Mouse (Mus musculus): ENCODE measurements around the gene Tmem245. TPM values are rescaled to one million over a fixed set of nuclear protein-coding genes. Genes with fewer than 3 reads are reported as not detected.
"Not testable (repeated sequence)": the region's sequence is repeated elsewhere in the genome, so short reads cannot be mapped to it uniquely, and the experiment has no call there.

Tmem245 gene
- polyA plus RNA-seq, 1 experiment, result 20.5 TPM

GRCm38 (mm10) chr4:56880036-56880703, 67.1 kb downstream of the Tmem245 start:
- Histone ChIP-seq H3K4me1 (ENCODE audit: control insufficient read depth, insufficient read depth, low read length) (peaks cover 3% of the 10 kb centered on the region), H3K4me3 (replicated peaks; ENCODE audit: extremely low read depth, low read depth, low read length) (no peak overlapping the region)
- WGBS, result 64% methylated on average over 11 of the region's 11 CpGs
- DNase-seq, result no peak
- TF ChIP-seq POLR2A (IDR thresholded peaks at IDR 0.05; ENCODE audit: borderline replicate concordance, extremely low read depth, low read depth, low read length) (no peak), CTCF (IDR thresholded peaks at IDR 0.05; ENCODE audit: insufficient read depth, low read length) (no peak)

- TF ChIP-seq CTCF (IDR thresholded peaks at IDR 0.05; ENCODE audit: insufficient read depth, low read length) (no peak), POLR2A (IDR thresholded peaks at IDR 0.05; ENCODE audit: borderline replicate concordance, extremely low read depth, low read depth, low read length) (no peak)
- DNase-seq, result no peak
- Histone ChIP-seq H3K4me1 (ENCODE audit: control insufficient read depth, insufficient read depth, low read length) (peaks cover 3% of the 10 kb centered on the region), H3K4me3 (replicated peaks; ENCODE audit: extremely low read depth, low read depth, low read length) (no peak overlapping the region)
- 92% methylated on average over 7 of the region's 7 CpGs for WGBS
Measured at GRCm38 (mm10) chr4:56878971-56879370, 68.3 kb downstream of the Tmem245 start.

- H3K4me3 ChIP-seq (replicated peaks; ENCODE audit: extremely low read depth, low read depth, low read length); H3K4me1 ChIP-seq (ENCODE audit: control insufficient read depth, insufficient read depth, low read length); DNase-seq: not testable (repeated sequence)
- 97% methylated on average over 11 of the region's 11 CpGs for WGBS
Measured at GRCm38 (mm10) chr4:56870541-56870940, 76.7 kb downstream of the Tmem245 start.

GRCm38 (mm10) chr4:56867761-56868160, 79.5 kb downstream of the Tmem245 start:
- Histone ChIP-seq H3K4me1 (ENCODE audit: control insufficient read depth, insufficient read depth, low read length) (peaks cover 5% of the 10 kb centered on the region), H3K4me3 (replicated peaks; ENCODE audit: extremely low read depth, low read depth, low read length) (no peak overlapping the region)
- WGBS, result 85% methylated on average over 5 of the region's 5 CpGs
- DNase-seq, result no peak
- TF ChIP-seq CTCF (IDR thresholded peaks at IDR 0.05; ENCODE audit: insufficient read depth, low read length) (no peak), POLR2A (IDR thresholded peaks at IDR 0.05; ENCODE audit: borderline replicate concordance, extremely low read depth, low read depth, low read length) (no peak)

- Histone ChIP-seq H3K4me3 (replicated peaks; ENCODE audit: extremely low read depth, low read depth, low read length) (no peak overlapping the region), H3K4me1 (ENCODE audit: control insufficient read depth, insufficient read depth, low read length) (peaks cover 5% of the 10 kb centered on the region)
- 34% methylated on average over 4 of the region's 4 CpGs for WGBS
- no peak for DNase-seq
- no peak for TF ChIP-seq POLR2A (IDR thresholded peaks at IDR 0.05; ENCODE audit: borderline replicate concordance, extremely low read depth, low read depth, low read length)
- TF ChIP-seq CTCF (IDR thresholded peaks at IDR 0.05; ENCODE audit: insufficient read depth, low read length), result no peak
Measured at GRCm38 (mm10) chr4:56865971-56866370, 81.3 kb downstream of the Tmem245 start.

- peak; percentile 88 for DNase-seq
Measured at GRCm38 (mm10) chr4:56865003-56865511, 82.2 kb downstream of the Tmem245 start, which contains the start of gene Ctnnal1. Gene Ctnnal1, minus strand, starts transcription at chr4:56865188.

GRCm38 (mm10) chr4:56864417-56865001, 82.7 kb downstream of the Tmem245 start:
- 1% methylated on average over 49 of the region's 49 CpGs for WGBS
- peak; percentile 49 for DNase-seq
- peaks cover 5% of the 10 kb centered on the region for H3K4me1 ChIP-seq (ENCODE audit: control insufficient read depth, insufficient read depth, low read length)

More at GRCm38 (mm10) chr4:56865003-56865511, 82.2 kb downstream of the Tmem245 start, which contains the start of gene Ctnnal1:
- Histone ChIP-seq H3K4me1 (ENCODE audit: control insufficient read depth, insufficient read depth, low read length) (peaks cover 5% of the 10 kb centered on the region), H3K4me3 (replicated peaks; ENCODE audit: extremely low read depth, low read depth, low read length) (peak within 1 kb of the TSS; percentile 68)
- TF ChIP-seq POLR2A (IDR thresholded peaks at IDR 0.05; ENCODE audit: borderline replicate concordance, extremely low read depth, low read depth, low read length), result peak; percentile 16; the same call in 1 of the 2 replicates
- no peak for TF ChIP-seq CTCF (IDR thresholded peaks at IDR 0.05; ENCODE audit: insufficient read depth, low read length)
- WGBS, result 1% methylated on average over 45 of the region's 45 CpGs

GRCm38 (mm10) chr4:56864016-56864415, 83.2 kb downstream of the Tmem245 start:
- Histone ChIP-seq H3K4me1 (ENCODE audit: control insufficient read depth, insufficient read depth, low read length) (peaks cover 5% of the 10 kb centered on the region), H3K4me3 (replicated peaks; ENCODE audit: extremely low read depth, low read depth, low read length) (peak overlapping the region; percentile 68)
- TF ChIP-seq CTCF (IDR thresholded peaks at IDR 0.05; ENCODE audit: insufficient read depth, low read length), result no peak
- TF ChIP-seq POLR2A (IDR thresholded peaks at IDR 0.05; ENCODE audit: borderline replicate concordance, extremely low read depth, low read depth, low read length), result no peak
- no peak for DNase-seq
- WGBS, result 36% methylated on average over 4 of the region's 4 CpGs

More at GRCm38 (mm10) chr4:56864417-56865001, 82.7 kb downstream of the Tmem245 start:
- peak overlapping the region; percentile 68 for H3K4me3 ChIP-seq (replicated peaks; ENCODE audit: extremely low read depth, low read depth, low read length)
- TF ChIP-seq POLR2A (IDR thresholded peaks at IDR 0.05; ENCODE audit: borderline replicate concordance, extremely low read depth, low read depth, low read length) (no peak), CTCF (IDR thresholded peaks at IDR 0.05; ENCODE audit: insufficient read depth, low read length) (no peak)

- TF ChIP-seq POLR2A (IDR thresholded peaks at IDR 0.05; ENCODE audit: borderline replicate concordance, extremely low read depth, low read depth, low read length) (no peak), CTCF (IDR thresholded peaks at IDR 0.05; ENCODE audit: insufficient read depth, low read length) (no peak)
- Histone ChIP-seq H3K4me1 (ENCODE audit: control insufficient read depth, insufficient read depth, low read length) (peaks cover 5% of the 10 kb centered on the region), H3K4me3 (replicated peaks; ENCODE audit: extremely low read depth, low read depth, low read length) (no peak overlapping the region)
- 68% methylated on average over 4 of the region's 4 CpGs for WGBS
- no peak for DNase-seq
Measured at GRCm38 (mm10) chr4:56861551-56861950, 85.7 kb downstream of the Tmem245 start.

- WGBS, result 66% methylated on average over 9 of the region's 9 CpGs
- TF ChIP-seq POLR2A (IDR thresholded peaks at IDR 0.05; ENCODE audit: borderline replicate concordance, extremely low read depth, low read depth, low read length) (no peak), CTCF (IDR thresholded peaks at IDR 0.05; ENCODE audit: insufficient read depth, low read length) (no peak)
- H3K4me3 ChIP-seq (replicated peaks; ENCODE audit: extremely low read depth, low read depth, low read length), result no peak overlapping the region
- DNase-seq, result no peak
- H3K4me1 ChIP-seq (ENCODE audit: control insufficient read depth, insufficient read depth, low read length), result no peaks in the 10 kb centered on the region; the same call in 1 of the 2 replicates
Measured at GRCm38 (mm10) chr4:56858733-56859132, 88.5 kb downstream of the Tmem245 start.

Measured in lung, adult 2 months (tissue).